Mouse (Mus musculus) stomach, postnatal 0 days (tissue): ENCODE measurements around the gene Padi4.

ENCODE experiments used
- CTCF ChIP-seq: IDR thresholded peaks from 2 replicates; pipeline ENCODE4 v1.5.1; 2016; ENCODE audit warnings: antibody characterized with exemption, low read depth, mild to moderate bottlenecking, moderate library complexity
- EP300 ChIP-seq: optimal IDR thresholded peaks from 2 replicates; pipeline ENCODE3; 2016; ENCODE audit warnings: antibody characterized with exemption

GRCm38 (mm10) chr4:140796786-140797185 is 22.8 kb upstream of the Padi4 start:
- no peak for TF ChIP-seq CTCF
- TF ChIP-seq EP300: no peak
